Mouse (Mus musculus): ENCODE measurements around the gene Tekt3. TPM values are rescaled to one million over a fixed set of nuclear protein-coding genes. Genes with fewer than 3 reads are reported as not detected.

Gene Tekt3
- not detected for polyA plus RNA-seq (2012; fragmentation: generic; extraction: Trizol)

DNA sequence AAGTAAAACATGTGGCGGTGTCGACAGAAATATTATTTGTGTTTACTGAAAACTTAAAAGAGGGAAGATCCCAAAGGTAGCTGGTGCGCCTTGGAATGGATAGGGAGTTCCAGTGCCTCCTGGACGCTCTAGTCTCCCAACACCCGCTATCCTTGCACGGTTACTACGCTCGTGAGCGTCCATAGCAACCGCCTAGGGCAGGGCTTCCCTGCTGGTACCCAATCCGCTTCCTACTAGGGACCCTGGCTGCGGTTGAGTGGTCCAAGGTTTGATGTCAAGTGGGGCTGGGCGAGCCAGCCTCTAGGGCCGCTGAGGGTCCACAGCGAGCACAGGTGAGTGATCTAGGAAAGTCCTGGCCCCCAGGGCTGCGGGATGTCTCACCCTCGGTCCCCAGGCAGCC is at the start of gene Tekt3:
TSS of gene Tekt3 (plus strand) at position 209 of the 400 bp plus-strand sequence.
- Histone ChIP-seq H3K27me3 (ENCODE audit: control insufficient read depth, insufficient read depth, insufficient read length) (peaks cover 21% of the 10 kb centered on the region), H3K4me3 (no peak within 1 kb of the TSS), H3K36me3 (ENCODE audit: control insufficient read depth, insufficient read depth) (no peaks in the 10 kb centered on the region), H3K4me2 (ENCODE audit: low read depth) (no peak within 1 kb of the TSS), H3K79me2 (ENCODE audit: control insufficient read depth, insufficient read depth) (no peaks in the 10 kb centered on the region), H3ac (ENCODE audit: control insufficient read depth, insufficient read length) (no peak within 1 kb of the TSS)
- TF ChIP-seq E2F4 (IDR thresholded peaks at IDR 0.05; ENCODE audit: insufficient read depth) = no peak
- no peak for TF ChIP-seq TCF12 (IDR thresholded peaks at IDR 0.05; ENCODE audit: insufficient read depth, poor library complexity, severe bottlenecking)
- TF ChIP-seq MAX (IDR thresholded peaks at IDR 0.05; ENCODE audit: low read depth) = no peak
- no peak for TF ChIP-seq POLR2AphosphoS2 (IDR thresholded peaks at IDR 0.05; ENCODE audit: insufficient read length, low read depth)

DNA sequence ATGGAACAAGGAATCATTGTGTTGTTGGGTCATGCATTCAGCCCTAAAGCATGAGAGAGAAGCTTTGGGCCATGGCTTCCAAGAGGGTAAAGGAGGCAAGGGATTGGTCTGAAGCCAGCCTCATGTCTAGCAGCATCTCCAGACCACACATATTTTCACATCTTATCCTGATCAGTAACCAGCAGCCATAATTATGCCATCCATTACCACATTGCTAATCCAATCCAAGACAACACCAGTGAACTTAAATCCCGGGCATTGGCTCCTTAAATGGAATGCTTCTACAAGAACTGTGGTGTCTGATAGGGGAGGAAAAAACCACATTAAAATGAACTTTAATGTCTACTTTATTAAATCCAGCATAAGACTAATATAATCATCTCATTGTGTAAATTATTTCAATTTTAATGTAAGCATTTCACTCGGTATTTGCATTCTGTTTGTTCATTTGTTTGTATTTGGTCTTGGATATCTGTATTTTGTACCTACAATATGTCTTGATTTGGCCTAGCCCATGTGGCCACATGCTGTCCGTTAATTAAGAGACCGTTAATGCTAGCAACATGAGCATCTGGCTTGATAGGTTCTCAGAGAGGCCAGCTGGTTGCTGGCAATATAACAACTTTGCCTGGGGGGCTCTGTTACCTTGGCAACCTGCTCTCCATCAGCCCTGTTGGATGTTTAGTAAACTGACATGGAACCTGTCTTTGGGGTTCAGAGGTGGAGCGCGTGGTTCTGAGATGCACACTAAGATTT is 43.9 kb upstream of the Tekt3 start:
- Histone ChIP-seq H3K79me2 (ENCODE audit: control insufficient read depth, insufficient read depth) (no peaks in the 10 kb centered on the region), H3K4me2 (ENCODE audit: low read depth) (no peak overlapping the region), H3K36me3 (ENCODE audit: control insufficient read depth, insufficient read depth) (no peaks in the 10 kb centered on the region), H3K27me3 (ENCODE audit: control insufficient read depth, insufficient read depth, insufficient read length) (peaks cover 9% of the 10 kb centered on the region), H3K4me3 (no peak overlapping the region), H3ac (ENCODE audit: control insufficient read depth, insufficient read length) (no peak overlapping the region)
- TF ChIP-seq REST (IDR thresholded peaks at IDR 0.05; ENCODE audit: insufficient read depth, insufficient read length) = no peak
- no peak for TF ChIP-seq SRF (IDR thresholded peaks at IDR 0.05; ENCODE audit: control insufficient read depth, insufficient read length, low read depth)
- no peak for TF ChIP-seq POLR2AphosphoS2 (IDR thresholded peaks at IDR 0.05; ENCODE audit: insufficient read length, low read depth)
- TF ChIP-seq MYOG (IDR thresholded peaks at IDR 0.05; ENCODE audit: control insufficient read depth in 1 of 3, insufficient read depth in 1 of 3, insufficient read length in 2 of 3, low read depth in 2 of 3) = no peak
- TF ChIP-seq MAX (IDR thresholded peaks at IDR 0.05; ENCODE audit: low read depth) = no peak

DNA sequence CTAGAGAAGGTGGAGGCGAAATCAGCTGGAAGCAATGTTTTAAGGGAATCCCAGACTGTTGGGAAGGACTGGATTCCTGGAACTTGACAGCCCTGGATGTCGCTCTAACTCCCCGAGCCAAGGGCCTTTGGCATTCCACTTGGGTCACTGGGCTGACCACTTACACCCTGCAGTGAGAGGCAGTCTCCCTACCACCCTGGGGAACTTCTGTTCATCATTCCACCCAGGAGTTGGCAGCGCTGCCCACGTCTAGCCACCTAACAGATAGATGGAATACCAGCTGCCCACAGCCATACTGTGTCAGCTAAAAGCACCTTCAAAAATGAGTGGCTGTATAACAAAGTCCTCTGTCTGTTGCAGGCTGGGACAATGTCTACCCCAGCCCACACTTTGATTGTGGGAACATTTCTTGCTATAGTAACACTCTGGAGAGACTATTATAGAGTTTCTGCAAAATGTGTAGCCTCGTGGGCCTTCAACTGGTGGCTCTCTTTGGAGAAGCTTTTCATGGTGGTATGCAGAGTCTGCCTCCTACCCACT is 43.3 kb upstream of the Tekt3 start:
- Histone ChIP-seq H3ac (ENCODE audit: control insufficient read depth, insufficient read length) (no peak overlapping the region), H3K36me3 (ENCODE audit: control insufficient read depth, insufficient read depth) (no peaks in the 10 kb centered on the region), H3K4me2 (ENCODE audit: low read depth) (no peak overlapping the region), H3K4me3 (no peak overlapping the region), H3K27me3 (ENCODE audit: control insufficient read depth, insufficient read depth, insufficient read length) (peaks cover 9% of the 10 kb centered on the region), H3K79me2 (ENCODE audit: control insufficient read depth, insufficient read depth) (no peaks in the 10 kb centered on the region)
- TF ChIP-seq MYOG (IDR thresholded peaks at IDR 0.05; ENCODE audit: control insufficient read depth in 1 of 3, insufficient read depth in 1 of 3, insufficient read length in 2 of 3, low read depth in 2 of 3) (peak in 1 of 3 experiments; percentile 54), TCF3 (IDR thresholded peaks at IDR 0.05; ENCODE audit: insufficient read length, low read depth) (no peak), CEBPB (IDR thresholded peaks at IDR 0.05; ENCODE audit: insufficient read depth, poor library complexity, severe bottlenecking) (no peak), SRF (IDR thresholded peaks at IDR 0.05; ENCODE audit: control insufficient read depth, insufficient read length, low read depth) (no peak), POLR2A (IDR thresholded peaks at IDR 0.05; ENCODE audit: insufficient read length, low read depth) (no peak)

DNA sequence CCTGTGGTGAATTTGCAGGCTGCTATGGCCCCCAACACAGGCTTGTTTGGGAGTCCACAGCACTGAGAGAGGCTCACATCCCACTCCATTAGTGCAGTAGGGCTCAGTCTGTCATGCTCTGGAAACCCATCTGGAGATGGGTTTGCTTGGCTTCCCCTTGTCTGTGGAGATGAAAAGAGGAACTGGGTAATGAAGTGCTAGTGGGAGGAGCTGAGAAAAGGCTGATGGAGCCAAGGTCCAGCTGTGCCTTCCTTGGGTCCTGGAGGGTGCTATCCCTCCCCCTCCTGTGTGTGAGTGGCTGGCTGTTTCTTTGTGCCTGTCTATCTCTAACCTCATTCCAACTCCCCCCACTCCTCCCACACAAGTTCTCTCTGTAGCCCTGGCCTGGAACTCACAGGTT is 40.8 kb upstream of the Tekt3 start:
- Histone ChIP-seq H3K4me3 (no peak overlapping the region), H3K79me2 (ENCODE audit: control insufficient read depth, insufficient read depth) (no peaks in the 10 kb centered on the region), H3K27me3 (ENCODE audit: control insufficient read depth, insufficient read depth, insufficient read length) (no peaks in the 10 kb centered on the region), H3K4me2 (ENCODE audit: low read depth) (no peak overlapping the region), H3ac (ENCODE audit: control insufficient read depth, insufficient read length) (no peak overlapping the region), H3K36me3 (ENCODE audit: control insufficient read depth, insufficient read depth) (no peaks in the 10 kb centered on the region)
- TF ChIP-seq CEBPB (IDR thresholded peaks at IDR 0.05; ENCODE audit: insufficient read depth, poor library complexity, severe bottlenecking) (no peak), USF1 (IDR thresholded peaks at IDR 0.05; ENCODE audit: low read depth) (no peak), SRF (IDR thresholded peaks at IDR 0.05; ENCODE audit: control insufficient read depth, insufficient read length, low read depth) (no peak), REST (IDR thresholded peaks at IDR 0.05; ENCODE audit: insufficient read depth, insufficient read length) (no peak), POLR2AphosphoS2 (IDR thresholded peaks at IDR 0.05; ENCODE audit: insufficient read length, low read depth) (no peak), E2F4 (IDR thresholded peaks at IDR 0.05; ENCODE audit: insufficient read depth) (no peak), TCF12 (IDR thresholded peaks at IDR 0.05; ENCODE audit: insufficient read depth, poor library complexity, severe bottlenecking) (no peak), POLR2A (IDR thresholded peaks at IDR 0.05; ENCODE audit: insufficient read length, low read depth) (no peak), MAX (IDR thresholded peaks at IDR 0.05; ENCODE audit: low read depth) (no peak), MYOG (IDR thresholded peaks at IDR 0.05; ENCODE audit: control insufficient read depth in 1 of 3, insufficient read depth in 1 of 3, insufficient read length in 2 of 3, low read depth in 2 of 3) (no peak), MYOD1 (IDR thresholded peaks at IDR 0.05; ENCODE audit: control insufficient read depth in 1 of 3, insufficient read length in 2 of 3, low read depth in 2 of 3) (no peak), TCF3 (IDR thresholded peaks at IDR 0.05; ENCODE audit: insufficient read length, low read depth) (no peak)

DNA sequence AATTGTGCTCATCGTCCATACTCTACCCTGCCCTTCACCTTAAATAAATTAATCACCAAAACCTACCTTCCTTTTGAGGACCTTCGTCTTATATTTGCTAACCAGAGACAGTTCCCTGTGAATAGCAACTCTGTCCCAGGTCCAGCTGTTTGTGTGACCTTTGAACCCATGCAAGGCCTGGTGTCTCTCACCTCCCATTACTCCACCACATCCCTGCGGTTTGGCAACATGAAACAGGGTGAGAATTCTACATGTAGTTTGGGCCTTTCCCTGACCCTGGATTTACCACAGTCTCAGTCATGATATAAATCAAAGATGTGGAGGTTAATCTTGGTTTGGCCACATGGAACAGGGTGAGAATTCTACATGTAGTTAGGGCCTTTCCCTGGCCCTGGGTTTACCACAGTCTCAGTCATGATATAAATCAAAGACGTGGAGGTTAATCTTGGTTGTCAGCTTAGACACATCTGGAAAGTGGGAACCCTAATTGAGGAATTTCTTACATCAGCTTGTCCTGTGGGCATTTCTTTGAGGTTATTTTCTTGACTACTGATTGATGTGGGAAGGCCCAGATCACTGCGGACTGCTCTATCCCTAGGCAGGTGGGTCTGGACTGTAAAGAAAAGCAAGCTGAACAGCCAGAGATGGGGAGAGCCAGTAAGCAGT is 40.2 kb upstream of the Tekt3 start:
- no peak overlapping the region for H3K4me2 ChIP-seq (ENCODE audit: low read depth)
- no peaks in the 10 kb centered on the region for H3K79me2 ChIP-seq (ENCODE audit: control insufficient read depth, insufficient read depth)
- no peak overlapping the region for H3ac ChIP-seq (ENCODE audit: control insufficient read depth, insufficient read length)
- TF ChIP-seq MYOD1 (IDR thresholded peaks at IDR 0.05; ENCODE audit: control insufficient read depth in 1 of 3, insufficient read length in 2 of 3, low read depth in 2 of 3) (peak in 2 of 3 experiments; percentile 21 to 33), CEBPB (IDR thresholded peaks at IDR 0.05; ENCODE audit: insufficient read depth, poor library complexity, severe bottlenecking) (no peak), REST (IDR thresholded peaks at IDR 0.05; ENCODE audit: insufficient read depth, insufficient read length) (no peak), MYOG (IDR thresholded peaks at IDR 0.05; ENCODE audit: control insufficient read depth in 1 of 3, insufficient read depth in 1 of 3, insufficient read length in 2 of 3, low read depth in 2 of 3) (no peak)
- no peaks in the 10 kb centered on the region for H3K27me3 ChIP-seq (ENCODE audit: control insufficient read depth, insufficient read depth, insufficient read length)
- no peaks in the 10 kb centered on the region for H3K36me3 ChIP-seq (ENCODE audit: control insufficient read depth, insufficient read depth)
- H3K4me3 ChIP-seq = no peak overlapping the region
